Mouse (Mus musculus) kidney, adult 2 months (tissue): ENCODE data around the gene Klhl21. TPM values are rescaled to one million over a fixed set of nuclear protein-coding genes. Genes with fewer than 3 reads are reported as not detected.

Experiments
- DNase-seq: peaks from one replicate; pipeline ENCODE4 v3.0.0; 2021
- H3K27ac ChIP-seq: fragments of 200-500 bp; 2 replicates; pipeline ENCODE4 v1.5.1; 2012; ENCODE audit warnings: low read depth, low read length, control low read depth, inconsistent platforms; ENCODE audit not compliant: insufficient read depth
- H3K27me3 ChIP-seq: fragments of 200-500 bp; replicated peaks from 2 replicates; pipeline ENCODE4 v1.6.1; 2012; ENCODE audit warnings: mild to moderate bottlenecking, moderate library complexity, low read length, inconsistent platforms; ENCODE audit not compliant: control insufficient read depth, insufficient read depth
- H3K36me3 ChIP-seq: fragments of 200-500 bp; 2 replicates; pipeline ENCODE4 v1.6.1; 2012; ENCODE audit warnings: mild to moderate bottlenecking, moderate library complexity, low read length, inconsistent platforms; ENCODE audit not compliant: control insufficient read depth, insufficient read depth
- H3K4me1 ChIP-seq: fragments of 200-500 bp; 2 replicates; pipeline ENCODE4 v1.6.1; 2011; ENCODE audit warnings: low read length; ENCODE audit not compliant: control insufficient read depth, insufficient read depth
- H3K4me3 ChIP-seq: fragments of 200-500 bp; 2 replicates; pipeline ENCODE4 v1.5.1; 2011; ENCODE audit warnings: mild to moderate bottlenecking, low read depth, low read length, control low read depth; ENCODE audit not compliant: insufficient read depth
- CTCF ChIP-seq: fragments of 200-500 bp; conservative IDR thresholded peaks from 2 replicates; pipeline ENCODE4 v1.5.1; 2011; ENCODE audit warnings: low read depth, mild to moderate bottlenecking, control low read depth, low read length, moderate library complexity, mixed read lengths; ENCODE audit not compliant: insufficient read depth, insufficient read length
- POLR2A ChIP-seq: fragments of 200-500 bp; IDR thresholded peaks from one replicate; pipeline ENCODE4 v1.6.1; 2011; ENCODE audit warnings: low read depth, low read length, control low read depth
- WGBS: fragments of 180-500 bp; shearing (Covaris S2); methylation state at CpG from one replicate; pipeline ENCODE4 v1.1.7; 2018; 5-methylcytosine and 5-hydroxymethylcytosine counted together
- polyA plus RNA-seq: library from polyadenylated mRNA; depleted of rRNA; stranded (reverse); fragments of >200 nt; gene quantifications from 2 replicates; pipeline ENCODE4 v1.2.3, GENCODE M21; 2012

Gene Klhl21
- polyA plus RNA-seq, 1 experiment: 23.0 TPM

DNA sequence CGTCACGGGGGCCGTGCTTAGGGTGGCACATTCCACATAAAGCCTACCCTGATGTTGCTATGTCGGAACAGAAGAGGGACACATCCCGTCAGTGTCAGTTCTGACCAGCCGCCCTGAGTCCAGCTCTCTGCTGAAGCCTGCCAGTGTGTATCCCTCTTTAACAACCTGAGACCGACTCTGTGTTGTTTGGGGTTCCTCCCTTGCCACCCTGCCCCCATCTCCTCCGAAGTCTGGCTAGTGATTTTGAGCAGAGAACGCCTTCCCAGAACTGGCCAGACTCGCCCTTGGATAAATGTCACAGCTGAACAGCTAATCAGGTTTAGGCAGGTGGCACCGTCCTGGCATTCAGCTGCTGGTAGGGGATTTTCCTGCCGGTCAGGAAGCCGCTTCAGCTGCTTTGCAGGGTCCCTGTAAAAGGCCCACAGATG is 2.1 kb downstream of the Klhl21 start:
- TF ChIP-seq POLR2A (no peak), CTCF (no peak)
- no peaks in the 10 kb centered on the region for H3K36me3 ChIP-seq
- WGBS: 23% methylated on average over 13 of the region's 13 CpGs
- H3K4me1 ChIP-seq: peaks cover 20% of the 10 kb centered on the region
- no peaks in the 10 kb centered on the region for H3K27me3 ChIP-seq
- peak; percentile 63 for DNase-seq
- H3K4me3 ChIP-seq: peak overlapping the region; percentile 76
- H3K27ac ChIP-seq: peak overlapping the region; percentile 84

GRCm38 (mm10) chr4:152011171-152011760 is 2.7 kb downstream of the Klhl21 start:
- TF ChIP-seq CTCF (no peak), POLR2A (no peak)
- H3K4me3 ChIP-seq: peak overlapping the region; percentile 76; the same call in 1 of the 2 replicates
- WGBS: 57% methylated on average over 8 of the region's 8 CpGs

GRCm38 (mm10) chr4:152012109-152012508 is 3.5 kb downstream of the Klhl21 start:
- Histone ChIP-seq H3K27ac (no peak overlapping the region), H3K4me1 (peaks cover 20% of the 10 kb centered on the region), H3K4me3 (no peak overlapping the region), H3K36me3 (no peaks in the 10 kb centered on the region), H3K27me3 (no peaks in the 10 kb centered on the region)
- WGBS: 88% methylated on average over 16 of the region's 16 CpGs
- no peak for DNase-seq
- TF ChIP-seq CTCF (no peak), POLR2A (no peak)

More at GRCm38 (mm10) chr4:152011171-152011760, 2.7 kb downstream of the Klhl21 start:
- H3K27ac ChIP-seq: peak overlapping the region; percentile 10; the same call in 1 of the 2 replicates
- no peaks in the 10 kb centered on the region for H3K27me3 ChIP-seq
- H3K36me3 ChIP-seq: no peaks in the 10 kb centered on the region
- no peak for DNase-seq
- H3K4me1 ChIP-seq: peaks cover 20% of the 10 kb centered on the region

DNA sequence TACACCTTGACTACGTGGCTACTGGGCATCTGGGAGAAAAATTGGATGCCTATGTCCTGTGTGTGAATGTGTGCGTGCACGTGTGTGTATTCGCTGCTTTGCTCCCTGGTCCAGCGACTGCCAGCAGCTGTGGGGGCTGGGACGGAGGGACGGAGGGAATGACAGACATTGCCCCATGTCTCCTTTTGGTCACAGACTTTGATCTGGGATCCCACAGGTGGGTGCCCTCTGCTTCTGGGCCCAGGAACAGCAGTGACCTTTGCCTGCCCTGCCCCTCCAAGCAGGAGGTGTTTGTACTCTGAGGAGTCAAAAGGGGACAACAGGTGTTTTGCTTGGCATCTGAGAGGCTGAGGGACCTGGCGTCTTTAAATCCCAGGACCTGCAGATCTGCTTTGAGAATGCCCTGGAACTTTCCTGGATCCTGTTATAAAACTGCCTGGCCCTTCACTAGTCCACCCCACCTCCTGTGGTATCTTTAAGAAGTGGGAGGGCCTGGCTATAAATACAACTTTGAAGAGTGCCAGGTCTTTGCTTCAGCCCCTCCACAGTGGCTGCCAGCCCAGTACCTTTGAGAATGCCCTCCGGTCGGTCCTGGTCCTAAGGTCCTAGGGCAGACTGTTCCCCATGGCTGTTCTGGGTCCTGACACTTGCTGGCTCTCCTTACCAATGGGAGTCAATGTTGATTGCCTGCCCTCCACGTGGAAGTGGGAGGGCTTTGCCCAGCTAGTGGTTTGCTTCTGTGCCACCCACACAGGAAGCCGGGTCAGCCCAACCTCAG is 4.6 kb downstream of the Klhl21 start:
- WGBS: 47% methylated on average over 12 of the region's 12 CpGs
- Histone ChIP-seq H3K27ac (no peak overlapping the region), H3K27me3 (no peaks in the 10 kb centered on the region), H3K4me3 (no peak overlapping the region), H3K36me3 (no peaks in the 10 kb centered on the region), H3K4me1 (peaks cover 14% of the 10 kb centered on the region)
- peak; percentile 88 for DNase-seq
- no peak for TF ChIP-seq POLR2A
- no peak for TF ChIP-seq CTCF

DNA sequence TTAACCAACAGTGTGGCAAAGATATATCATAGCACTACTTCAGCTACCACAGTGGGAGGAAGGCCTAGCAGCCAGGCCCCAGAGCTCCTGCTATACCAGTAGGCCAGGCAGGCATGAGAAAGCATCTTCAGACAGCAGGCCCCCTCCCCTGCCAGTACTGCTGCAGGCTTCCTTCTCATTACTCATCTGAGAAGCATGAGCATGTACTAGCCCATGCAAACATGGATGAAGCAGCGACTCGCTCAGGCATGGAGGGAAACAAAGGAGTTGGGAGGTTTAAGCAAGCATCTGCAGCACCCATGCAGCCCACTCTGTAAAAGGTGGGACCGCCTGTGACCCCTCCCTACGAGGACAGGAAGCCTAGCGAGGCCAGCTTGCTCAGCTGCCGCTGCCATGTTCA is 10.5 kb downstream of the Klhl21 start:
- no peak overlapping the region for H3K27ac ChIP-seq
- H3K4me3 ChIP-seq: no peak overlapping the region
- no peaks in the 10 kb centered on the region for H3K4me1 ChIP-seq
- H3K36me3 ChIP-seq: no peaks in the 10 kb centered on the region
- no peak for DNase-seq
- TF ChIP-seq CTCF (no peak), POLR2A (no peak)
- WGBS: 85% methylated on average over 6 of the region's 6 CpGs
- H3K27me3 ChIP-seq: no peaks in the 10 kb centered on the region

DNA sequence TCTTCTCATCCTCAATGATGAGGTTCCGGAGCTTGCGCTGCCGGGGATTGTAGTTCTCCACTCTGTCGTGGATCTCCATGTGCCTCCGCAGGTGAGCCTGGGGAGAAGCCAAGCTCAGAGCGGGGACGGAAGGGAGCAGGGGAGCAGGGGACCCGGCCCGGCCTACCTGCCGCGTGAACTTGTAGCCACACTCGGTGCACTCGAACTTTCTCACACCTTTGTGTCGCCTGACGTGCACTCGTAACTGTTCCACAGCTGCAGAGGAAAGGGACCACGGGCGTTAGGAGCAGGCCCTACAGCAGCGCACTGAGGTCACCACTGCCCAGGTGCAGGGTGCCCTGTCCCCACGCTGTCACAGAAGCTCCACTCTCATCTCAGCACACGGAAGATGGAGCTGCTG is 11.4 kb downstream of the Klhl21 start:
- no peak for DNase-seq
- Histone ChIP-seq H3K27ac (no peak overlapping the region), H3K36me3 (no peaks in the 10 kb centered on the region), H3K4me1 (no peaks in the 10 kb centered on the region), H3K27me3 (no peaks in the 10 kb centered on the region), H3K4me3 (no peak overlapping the region)
- WGBS: 90% methylated on average over 21 of the region's 21 CpGs
- TF ChIP-seq CTCF (no peak), POLR2A (no peak)

- TF ChIP-seq CTCF (peak; percentile 24; the same call in 1 of the 2 replicates), POLR2A (no peak)
- Histone ChIP-seq H3K4me3 (no peak overlapping the region), H3K27ac (no peak overlapping the region), H3K36me3 (no peaks in the 10 kb centered on the region), H3K27me3 (no peaks in the 10 kb centered on the region), H3K4me1 (0 out of 2 replicates have a peak, but pooled peaks cover 2% of the 10 kb centered on the region)
- DNase-seq: no peak
- 78% methylated on average over 12 of the region's 12 CpGs for WGBS
Measured at GRCm38 (mm10) chr4:152021568-152022097, 13.0 kb downstream of the Klhl21 start.
